Mouse (Mus musculus): ENCODE results near the gene A530084C06Rik.

The A530084C06Rik gene

GRCm38 (mm10) chr13:31543021-31543420 lies 16.1 kb downstream of the A530084C06Rik start:
- no peak for DNase-seq (ENCODE audit: low read depth, low spot score)

- no peak for DNase-seq (ENCODE audit: low read depth, low spot score)
These were observed 24.4 kb downstream of the A530084C06Rik start for GRCm38 (mm10) chr13:31534726-31535125.

DNA sequence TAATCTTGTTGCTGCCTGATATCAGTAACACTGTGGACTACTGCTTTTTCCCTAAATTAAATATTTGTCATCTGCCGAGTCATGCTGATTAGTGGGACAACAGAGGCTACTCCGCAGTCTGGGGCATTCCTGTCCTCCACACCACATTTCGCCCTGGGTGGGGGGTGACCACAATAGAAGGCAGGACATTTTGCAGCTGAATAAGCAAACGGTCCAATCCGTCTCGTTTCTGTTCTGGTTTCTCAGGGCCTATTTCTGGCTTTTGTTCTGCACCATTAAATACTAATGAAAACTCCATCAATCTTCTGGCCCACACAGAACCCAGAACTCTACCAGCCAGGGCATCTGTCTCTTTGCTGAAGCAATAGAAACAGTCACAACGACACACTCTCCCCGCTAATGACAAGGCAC lies 27.5 kb downstream of the A530084C06Rik start:
- no peak for DNase-seq (ENCODE audit: low read depth, low spot score)

DNA sequence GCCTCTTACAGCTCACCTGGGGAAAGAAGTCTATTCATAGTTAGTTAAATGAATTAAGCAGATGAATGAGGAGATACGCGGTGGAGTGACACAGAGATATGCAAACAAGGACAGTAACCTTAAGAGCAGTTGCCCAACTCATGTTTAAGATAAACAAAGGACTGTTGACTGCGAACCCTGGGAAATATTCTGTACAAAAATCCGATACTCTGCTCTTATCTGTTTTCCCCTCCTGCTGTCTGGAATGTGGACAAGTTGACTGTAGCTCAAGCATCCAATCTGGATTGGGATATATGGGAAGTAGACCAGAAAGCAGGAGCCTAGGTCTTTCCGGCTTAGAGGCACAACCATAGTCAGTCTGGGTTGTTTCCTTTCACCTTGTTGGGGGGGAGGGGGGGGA lies 27.9 kb downstream of the A530084C06Rik start:
- DNase-seq (ENCODE audit: low read depth, low spot score): no peak

- DNase-seq (ENCODE audit: low read depth, low spot score): no peak
These were observed 34.2 kb downstream of the A530084C06Rik start for GRCm38 (mm10) chr13:31524976-31525375.

DNA sequence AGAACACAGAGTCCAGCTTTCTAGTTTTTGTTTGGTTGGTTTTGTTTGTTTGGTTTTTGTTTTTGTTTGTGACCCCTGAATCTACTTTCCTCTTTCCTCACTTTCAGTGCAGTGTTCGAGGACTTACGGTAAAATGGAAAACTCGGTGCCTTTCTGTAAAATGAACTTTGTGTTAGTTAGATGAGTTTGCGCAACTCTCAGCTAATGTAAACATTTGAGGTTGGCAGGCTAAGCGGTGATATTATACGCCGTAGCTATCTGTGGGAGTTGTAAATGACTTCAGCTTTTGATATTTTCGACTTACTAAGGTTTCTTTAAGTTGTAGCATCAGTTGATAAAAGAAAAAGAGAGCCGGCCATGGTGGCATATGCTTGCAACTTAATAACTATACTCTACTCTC lies 40.2 kb downstream of the A530084C06Rik start:
- DNase-seq (ENCODE audit: low read depth, low spot score): no peak

- DNase-seq (ENCODE audit: low read depth, low spot score): no peak
These were observed 40.7 kb downstream of the A530084C06Rik start for GRCm38 (mm10) chr13:31518411-31518886.

- DNase-seq (ENCODE audit: low read depth, low spot score): no peak
These were observed 43.9 kb downstream of the A530084C06Rik start for GRCm38 (mm10) chr13:31515261-31515660.

DNA sequence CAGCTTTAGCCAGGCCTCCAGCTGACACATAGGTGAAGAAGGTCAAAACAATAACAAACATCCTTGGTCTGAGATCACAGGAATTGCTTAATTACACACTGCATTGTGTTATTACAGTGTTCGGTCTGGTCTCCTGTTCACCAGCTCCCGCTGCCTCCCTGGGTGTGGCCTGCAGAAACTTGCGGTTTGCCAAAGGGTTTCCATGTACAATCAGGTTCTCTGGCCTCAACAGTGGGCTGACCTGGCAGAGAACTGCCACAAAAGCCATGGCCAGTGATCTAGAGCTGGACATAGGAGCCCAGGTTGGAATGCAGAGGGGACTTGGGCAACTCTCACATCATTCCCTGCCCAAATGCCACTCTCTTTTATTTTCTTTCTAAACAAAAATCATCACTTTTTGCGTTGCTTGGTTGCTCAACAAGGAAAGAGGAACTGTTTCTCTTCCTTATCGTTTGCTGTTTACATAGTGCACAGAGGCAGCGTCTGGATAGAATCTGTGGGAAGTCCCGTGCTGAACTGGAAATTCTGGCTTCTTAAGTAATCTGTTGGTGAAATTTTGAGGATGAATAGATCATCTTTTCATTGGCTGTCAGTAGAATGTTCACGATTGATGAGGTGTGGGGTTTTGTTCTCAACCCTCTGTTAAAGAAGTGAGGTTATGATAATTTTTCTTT lies 52.5 kb downstream of the A530084C06Rik start:
- no peak for DNase-seq (ENCODE audit: low read depth, low spot score)
